Mouse (Mus musculus): ENCODE results near the gene Rpl9-ps6. TPM values are rescaled to one million over a fixed set of nuclear protein-coding genes. Genes with fewer than 3 reads are reported as not detected.

Gene Rpl9-ps6
- polyA plus RNA-seq, 1 experiment, result 0.65 TPM

- no peaks in the 10 kb centered on the region for H3K27me3 ChIP-seq (ENCODE audit: control insufficient read depth, insufficient read depth, low read length)
- H3K36me3 ChIP-seq (ENCODE audit: control insufficient read depth, insufficient read depth, low read length), result no peaks in the 10 kb centered on the region
- WGBS, result 71% methylated on average over 4 of the region's 4 CpGs
- TF ChIP-seq CTCF (IDR thresholded peaks at IDR 0.05; ENCODE audit: extremely low read depth, insufficient read length, insufficient replicate concordance, low read depth, low read length), result no peak
- TF ChIP-seq POLR2A (IDR thresholded peaks at IDR 0.05; ENCODE audit: low read depth, low read length), result no peak
- no peak overlapping the region for H3K4me3 ChIP-seq (ENCODE audit: low read depth, low read length)
- no peak overlapping the region for H3K27ac ChIP-seq (ENCODE audit: insufficient read depth, low read depth, low read length)
- H3K4me1 ChIP-seq (ENCODE audit: control insufficient read depth, insufficient read depth, insufficient read length, low read length), result no peaks in the 10 kb centered on the region
Measured at GRCm38 (mm10) chr19:32452231-32452630, 14.1 kb downstream of the Rpl9-ps6 start.

- Histone ChIP-seq H3K36me3 (ENCODE audit: control insufficient read depth, insufficient read depth, low read length) (no peaks in the 10 kb centered on the region), H3K27ac (ENCODE audit: insufficient read depth, low read depth, low read length) (no peak overlapping the region), H3K4me1 (ENCODE audit: control insufficient read depth, insufficient read depth, insufficient read length, low read length) (no peaks in the 10 kb centered on the region), H3K27me3 (ENCODE audit: control insufficient read depth, insufficient read depth, low read length) (no peaks in the 10 kb centered on the region), H3K4me3 (ENCODE audit: low read depth, low read length) (no peak overlapping the region)
- TF ChIP-seq POLR2A (IDR thresholded peaks at IDR 0.05; ENCODE audit: low read depth, low read length) (no peak), CTCF (IDR thresholded peaks at IDR 0.05; ENCODE audit: extremely low read depth, insufficient read length, insufficient replicate concordance, low read depth, low read length) (no peak)
- 97% methylated on average over 10 of the region's 10 CpGs for WGBS
Measured at GRCm38 (mm10) chr19:32448931-32449330, 17.4 kb downstream of the Rpl9-ps6 start.

GRCm38 (mm10) chr19:32441568-32441967 is 24.8 kb downstream of the Rpl9-ps6 start:
- TF ChIP-seq CTCF (IDR thresholded peaks at IDR 0.05; ENCODE audit: extremely low read depth, insufficient read length, insufficient replicate concordance, low read depth, low read length) (no peak), POLR2A (IDR thresholded peaks at IDR 0.05; ENCODE audit: low read depth, low read length) (no peak)
- no peaks in the 10 kb centered on the region for H3K36me3 ChIP-seq (ENCODE audit: control insufficient read depth, insufficient read depth, low read length)
- no peaks in the 10 kb centered on the region for H3K4me1 ChIP-seq (ENCODE audit: control insufficient read depth, insufficient read depth, insufficient read length, low read length)
- H3K4me3 ChIP-seq (ENCODE audit: low read depth, low read length), result no peak overlapping the region
- 97% methylated on average over 11 of the region's 11 CpGs for WGBS
- H3K27ac ChIP-seq (ENCODE audit: insufficient read depth, low read depth, low read length), result no peak overlapping the region
- no peaks in the 10 kb centered on the region for H3K27me3 ChIP-seq (ENCODE audit: control insufficient read depth, insufficient read depth, low read length)

GRCm38 (mm10) chr19:32439356-32439755 is 27.0 kb downstream of the Rpl9-ps6 start:
- WGBS, result 85% methylated on average over 2 of the region's 2 CpGs
- Histone ChIP-seq H3K4me1 (ENCODE audit: control insufficient read depth, insufficient read depth, insufficient read length, low read length) (no peaks in the 10 kb centered on the region), H3K4me3 (ENCODE audit: low read depth, low read length) (no peak overlapping the region), H3K27ac (ENCODE audit: insufficient read depth, low read depth, low read length) (no peak overlapping the region), H3K36me3 (ENCODE audit: control insufficient read depth, insufficient read depth, low read length) (no peaks in the 10 kb centered on the region), H3K27me3 (ENCODE audit: control insufficient read depth, insufficient read depth, low read length) (no peaks in the 10 kb centered on the region)
- TF ChIP-seq POLR2A (IDR thresholded peaks at IDR 0.05; ENCODE audit: low read depth, low read length) (no peak), CTCF (IDR thresholded peaks at IDR 0.05; ENCODE audit: extremely low read depth, insufficient read length, insufficient replicate concordance, low read depth, low read length) (no peak)

GRCm38 (mm10) chr19:32425856-32426255 is 40.5 kb downstream of the Rpl9-ps6 start:
- no peak for TF ChIP-seq CTCF (IDR thresholded peaks at IDR 0.05; ENCODE audit: extremely low read depth, insufficient read length, insufficient replicate concordance, low read depth, low read length)
- no peak for TF ChIP-seq POLR2A (IDR thresholded peaks at IDR 0.05; ENCODE audit: low read depth, low read length)
- Histone ChIP-seq H3K27me3 (ENCODE audit: control insufficient read depth, insufficient read depth, low read length) (no peaks in the 10 kb centered on the region), H3K4me1 (ENCODE audit: control insufficient read depth, insufficient read depth, insufficient read length, low read length) (no peaks in the 10 kb centered on the region), H3K36me3 (ENCODE audit: control insufficient read depth, insufficient read depth, low read length) (no peaks in the 10 kb centered on the region), H3K4me3 (ENCODE audit: low read depth, low read length) (no peak overlapping the region), H3K27ac (ENCODE audit: insufficient read depth, low read depth, low read length) (no peak overlapping the region)
- 94% methylated on average over 3 of the region's 3 CpGs for WGBS

GRCm38 (mm10) chr19:32424706-32425105 is 41.7 kb downstream of the Rpl9-ps6 start:
- Histone ChIP-seq H3K36me3 (ENCODE audit: control insufficient read depth, insufficient read depth, low read length) (no peaks in the 10 kb centered on the region), H3K4me3 (ENCODE audit: low read depth, low read length) (no peak overlapping the region), H3K27me3 (ENCODE audit: control insufficient read depth, insufficient read depth, low read length) (no peaks in the 10 kb centered on the region), H3K27ac (ENCODE audit: insufficient read depth, low read depth, low read length) (no peak overlapping the region), H3K4me1 (ENCODE audit: control insufficient read depth, insufficient read depth, insufficient read length, low read length) (no peaks in the 10 kb centered on the region)
- 96% methylated on average over 3 of the region's 3 CpGs for WGBS
- TF ChIP-seq POLR2A (IDR thresholded peaks at IDR 0.05; ENCODE audit: low read depth, low read length) (no peak), CTCF (IDR thresholded peaks at IDR 0.05; ENCODE audit: extremely low read depth, insufficient read length, insufficient replicate concordance, low read depth, low read length) (no peak)

- H3K27me3 ChIP-seq (ENCODE audit: control insufficient read depth, insufficient read depth, low read length), result no peaks in the 10 kb centered on the region
- no peak overlapping the region for H3K4me3 ChIP-seq (ENCODE audit: low read depth, low read length)
- 51% methylated on average over 3 of the region's 3 CpGs for WGBS
- H3K4me1 ChIP-seq (ENCODE audit: control insufficient read depth, insufficient read depth, insufficient read length, low read length), result no peaks in the 10 kb centered on the region
- H3K27ac ChIP-seq (ENCODE audit: insufficient read depth, low read depth, low read length), result no peak overlapping the region
- TF ChIP-seq POLR2A (IDR thresholded peaks at IDR 0.05; ENCODE audit: low read depth, low read length), result no peak
- no peak for TF ChIP-seq CTCF (IDR thresholded peaks at IDR 0.05; ENCODE audit: extremely low read depth, insufficient read length, insufficient replicate concordance, low read depth, low read length)
- no peaks in the 10 kb centered on the region for H3K36me3 ChIP-seq (ENCODE audit: control insufficient read depth, insufficient read depth, low read length)
Measured at GRCm38 (mm10) chr19:32419069-32419468, 47.3 kb downstream of the Rpl9-ps6 start.

All from small intestine, adult 2 months (tissue).